Mouse (Mus musculus) forebrain, embryonic 13.5 days (tissue): Measurements from ENCODE around the gene Psmd13. TPM values are rescaled to one million over a fixed set of nuclear protein-coding genes. Genes with fewer than 3 reads are reported as not detected.

ENCODE experiments used
- ATAC-seq: fragments of 200-750 bp; cut with Nextera tagmentation; 2 replicates; pipeline ENCODE4 v1.8.0; 2017
- H3K27ac ChIP-seq: fragments of 300-500 bp; sonication (generic); 2 replicates; pipeline ENCODE4 v1.5.1; 2015; ENCODE audit warnings: inconsistent platforms, mild to moderate bottlenecking, moderate library complexity
- H3K27me3 ChIP-seq: fragments of 300-500 bp; sonication (generic); 2 replicates; pipeline ENCODE4 v1.6.1; 2015; ENCODE audit warnings: mild to moderate bottlenecking, inconsistent platforms
- H3K36me3 ChIP-seq: fragments of 300-500 bp; sonication (generic); 2 replicates; pipeline ENCODE4 v1.6.1; 2015; ENCODE audit warnings: mild to moderate bottlenecking, inconsistent platforms; ENCODE audit not compliant: poor library complexity, severe bottlenecking
- H3K4me1 ChIP-seq: fragments of 300-500 bp; sonication (generic); 2 replicates; pipeline ENCODE4 v1.6.1; 2015; ENCODE audit warnings: inconsistent platforms
- H3K4me2 ChIP-seq: fragments of 300-500 bp; sonication (generic); 2 replicates; pipeline ENCODE4 v1.6.1; 2015; ENCODE audit warnings: inconsistent platforms, mild to moderate bottlenecking, moderate library complexity
- H3K4me3 ChIP-seq: fragments of 300-500 bp; sonication (generic); 2 replicates; pipeline ENCODE4 v1.5.1; 2015; ENCODE audit warnings: mild to moderate bottlenecking, inconsistent platforms
- H3K9ac ChIP-seq: fragments of 300-500 bp; sonication (generic); 2 replicates; pipeline ENCODE4 v1.6.1; 2015; ENCODE audit warnings: mild to moderate bottlenecking, inconsistent platforms
- H3K9me3 ChIP-seq: fragments of 300-500 bp; sonication (generic); replicated peaks from 2 replicates; pipeline ENCODE4 v1.6.1; 2016; ENCODE audit warnings: inconsistent platforms
- WGBS: fragments of 180-500 bp; shearing (Covaris S2); methylation state at CpG from one replicate; pipeline ENCODE4 v1.1.7; 2015; 5-methylcytosine and 5-hydroxymethylcytosine counted together
- polyA plus RNA-seq: library from polyadenylated mRNA; unstranded; fragments of >200 nt; fragmentation: Nextera tagmentation; extraction: Ambion mirVana; gene quantifications from 2 replicates; pipeline ENCODE4 v1.2.1, GENCODE M21; 2015

Psmd13 gene
- 310 and 318 TPM in 2 replicates for polyA plus RNA-seq

DNA sequence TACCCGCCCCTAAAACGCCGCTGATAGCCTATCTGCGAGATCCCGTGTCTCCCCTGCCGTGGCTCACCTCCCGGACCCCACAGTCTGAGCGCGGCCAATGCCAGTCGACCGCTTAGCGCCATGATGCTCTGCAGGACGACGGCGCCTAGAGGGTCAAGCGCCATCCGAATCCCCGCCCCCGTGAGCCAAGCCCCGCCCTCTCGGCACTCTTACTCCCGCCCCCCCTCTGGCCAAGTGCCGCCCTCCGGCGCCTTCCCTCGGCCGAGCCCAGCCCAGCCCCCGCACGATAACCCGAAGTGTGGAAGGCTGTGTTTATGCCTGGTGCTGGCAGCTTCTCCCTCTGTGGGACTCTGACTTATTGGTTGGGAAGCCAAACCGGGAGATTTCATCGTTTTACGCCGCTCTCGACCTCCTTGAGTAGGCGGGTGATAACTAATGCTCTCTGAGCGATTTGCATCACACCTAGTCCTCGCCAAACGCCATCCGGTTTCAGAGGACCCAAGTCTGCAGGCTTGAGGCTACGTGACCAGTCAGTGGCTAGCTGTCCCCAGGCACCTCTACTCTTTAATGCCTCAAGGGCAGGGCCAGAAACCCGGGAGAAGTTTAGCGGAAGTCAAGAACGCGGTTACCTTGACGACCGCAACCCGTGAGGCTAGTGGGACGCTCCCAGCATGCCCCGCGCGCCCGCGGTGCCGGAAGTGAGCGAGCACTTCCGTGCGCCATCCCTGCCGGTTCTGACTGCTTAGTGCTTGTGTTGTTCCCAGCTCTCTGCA, at the start of gene Psmd13, which contains the start of gene Sirt3:
Psmd13 (plus strand) TSS at position 273 of the 773 bp plus-strand sequence.
Sirt3 (minus strand) TSS at position 614 of the 773 bp plus-strand sequence.
- Histone ChIP-seq H3K4me1 (peaks cover 22% of the 10 kb centered on the region), H3K27ac (peak within 1 kb of the TSS; percentile 83), H3K4me3 (peak within 1 kb of the TSS; percentile 82), H3K9ac (peak within 1 kb of the TSS; percentile 80), H3K9me3 (no peaks in the 10 kb centered on the region), H3K36me3 (peaks cover 31% of the 10 kb centered on the region), H3K4me2 (peak within 1 kb of the TSS; percentile 73), H3K27me3 (no peaks in the 10 kb centered on the region)
- under 1% methylated on average over 58 of the region's 59 CpGs for WGBS
- peak; percentile 97 for ATAC-seq

DNA sequence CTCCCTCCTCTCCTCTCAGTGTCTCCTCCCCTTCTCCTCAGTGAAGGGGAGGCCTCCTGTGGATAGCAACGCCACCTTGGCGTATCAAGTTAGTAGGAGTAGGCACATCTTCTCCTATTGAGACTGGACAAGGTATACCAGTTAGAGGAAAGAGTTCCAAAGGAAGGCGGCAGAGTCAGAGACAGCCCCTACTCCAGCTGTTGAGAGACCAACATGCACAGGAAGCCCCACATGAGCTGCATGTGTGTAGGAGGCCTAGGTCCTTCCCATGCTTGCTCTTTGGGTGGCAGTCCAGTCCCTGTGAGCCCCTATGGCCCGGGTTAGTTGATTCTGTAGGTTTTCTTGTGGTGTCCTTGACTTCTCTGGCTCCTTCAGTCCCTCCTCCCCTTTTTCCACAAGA, 48.4 kb upstream of the Psmd13 start:
- ATAC-seq: no peak

DNA sequence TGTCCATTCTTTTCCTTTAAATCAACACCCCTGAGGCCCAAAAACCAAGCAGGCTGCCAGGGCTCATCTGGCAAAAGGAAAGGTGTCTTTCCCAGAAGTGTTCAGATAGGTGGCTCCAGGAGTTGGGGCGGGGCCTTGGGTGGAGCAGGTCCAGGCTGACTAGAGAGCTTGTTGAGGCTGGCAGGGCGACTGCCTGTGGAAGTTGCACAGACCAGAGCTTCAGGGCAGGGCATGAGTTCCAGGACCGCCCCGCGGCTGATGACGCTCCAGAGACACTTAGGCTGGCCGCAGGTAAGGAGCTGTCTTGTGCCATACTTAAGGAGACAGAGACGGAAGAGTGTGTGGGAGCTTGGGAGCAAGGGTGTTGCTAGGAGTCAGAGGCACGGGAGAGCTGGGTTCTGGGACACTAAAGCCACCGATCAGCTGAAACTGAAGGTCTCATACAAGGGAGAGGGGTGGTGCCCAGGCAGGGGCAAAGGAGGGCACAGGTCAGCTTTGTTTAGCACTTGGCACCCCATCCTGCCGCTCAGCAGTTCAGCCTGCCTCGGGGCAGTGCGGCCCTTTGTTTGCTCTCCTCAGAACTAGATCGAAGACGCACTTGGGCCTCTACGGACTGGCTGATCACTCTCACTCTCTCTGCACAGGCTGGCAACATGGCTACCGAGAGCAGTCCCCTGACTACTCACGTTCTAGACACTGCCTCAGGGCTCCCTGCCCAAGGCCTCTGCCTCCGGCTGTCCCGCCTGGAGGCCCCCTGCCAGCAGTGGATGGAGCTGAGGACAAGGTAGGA, 46.6 kb upstream of the Psmd13 start, which contains the start of gene Urah:
Urah (plus strand) TSS at position 51 of the 790 bp plus-strand sequence.
- Histone ChIP-seq H3K27me3 (peaks cover 5% of the 10 kb centered on the region; the same call in 1 of the 2 replicates), H3K4me1 (no peaks in the 10 kb centered on the region), H3K4me2 (no peak within 1 kb of the TSS), H3K27ac (no peak within 1 kb of the TSS), H3K9ac (no peak within 1 kb of the TSS), H3K4me3 (no peak within 1 kb of the TSS), H3K9me3 (no peaks in the 10 kb centered on the region), H3K36me3 (no peaks in the 10 kb centered on the region)
- no peak for ATAC-seq
- WGBS: 50% methylated on average over 20 of the region's 20 CpGs

More for the DNA sequence above, 48.4 kb upstream of the Psmd13 start:
- no peak overlapping the region for H3K4me2 ChIP-seq
- 85% methylated on average over 4 of the region's 4 CpGs for WGBS
- H3K27ac ChIP-seq: no peak overlapping the region
- H3K9me3 ChIP-seq: no peaks in the 10 kb centered on the region
- no peak overlapping the region for H3K9ac ChIP-seq
- H3K4me1 ChIP-seq: no peaks in the 10 kb centered on the region
- H3K27me3 ChIP-seq: no peaks in the 10 kb centered on the region
- no peaks in the 10 kb centered on the region for H3K36me3 ChIP-seq
- no peak overlapping the region for H3K4me3 ChIP-seq

DNA sequence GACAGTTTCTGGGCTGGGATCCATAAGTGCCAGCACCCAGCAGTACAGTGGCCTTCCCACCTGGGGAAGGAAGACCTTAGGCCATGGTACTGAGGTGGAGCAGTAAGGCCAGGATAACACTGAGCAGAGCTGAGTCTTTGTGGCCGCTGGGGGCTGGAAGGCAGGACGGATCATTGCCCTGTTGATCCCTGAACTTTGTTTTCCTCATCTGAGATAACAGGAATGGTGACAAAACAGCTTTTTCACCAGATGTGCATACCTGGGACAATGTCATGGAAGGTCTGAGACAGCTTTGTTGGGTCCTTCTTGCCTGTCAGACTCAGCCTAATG, 46.0 kb upstream of the Psmd13 start:
- 78% methylated on average over 2 of the region's 2 CpGs for WGBS
- H3K4me2 ChIP-seq: no peak overlapping the region
- no peak overlapping the region for H3K4me3 ChIP-seq
- ATAC-seq: no peak
- H3K4me1 ChIP-seq: no peaks in the 10 kb centered on the region
- H3K9me3 ChIP-seq: no peaks in the 10 kb centered on the region
- H3K36me3 ChIP-seq: no peaks in the 10 kb centered on the region
- H3K9ac ChIP-seq: no peak overlapping the region
- H3K27ac ChIP-seq: no peak overlapping the region
- H3K27me3 ChIP-seq: peaks cover 8% of the 10 kb centered on the region; the same call in 1 of the 2 replicates

DNA sequence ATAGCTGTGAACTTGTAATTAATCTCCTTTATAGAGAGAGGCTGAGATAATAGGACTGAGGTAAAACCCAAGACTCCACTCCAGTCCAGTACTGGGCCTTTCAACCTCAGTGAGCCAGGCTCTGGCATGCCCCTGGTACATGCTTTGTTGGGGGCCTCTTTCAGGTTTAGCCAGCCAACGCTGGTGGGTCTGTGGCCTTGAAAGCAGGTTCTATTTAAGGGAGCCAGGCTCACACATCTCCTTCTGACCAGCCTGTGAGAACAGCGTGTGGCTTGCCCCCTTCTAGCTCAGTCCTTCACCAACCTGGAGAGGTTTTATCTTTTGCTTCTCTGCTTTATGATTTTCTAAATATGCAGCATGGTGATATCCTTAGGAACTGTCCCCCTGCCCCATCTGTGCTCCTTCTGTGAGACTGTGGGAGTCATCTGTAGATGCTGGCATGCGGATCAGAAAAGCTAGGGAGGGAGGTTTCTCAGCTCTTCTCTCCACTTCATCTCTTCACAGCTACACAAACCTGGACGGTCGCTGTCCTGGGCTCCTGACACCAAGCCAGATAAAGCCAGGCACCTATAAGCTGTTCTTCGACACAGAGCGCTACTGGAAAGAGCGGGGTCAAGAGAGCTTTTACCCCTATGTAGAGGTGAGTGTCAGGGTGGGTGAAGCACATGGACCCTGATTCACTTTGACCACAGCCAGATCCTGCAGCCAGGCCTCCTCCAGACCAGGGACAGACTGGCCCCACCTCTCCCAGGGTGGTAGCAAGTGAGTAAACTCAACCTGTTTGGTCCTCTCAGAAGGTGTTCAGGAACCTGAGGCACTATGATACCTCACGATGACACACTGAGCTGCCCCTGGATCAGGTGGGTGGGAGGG, 45.3 kb upstream of the Psmd13 start:
- H3K27ac ChIP-seq: no peak overlapping the region
- no peak overlapping the region for H3K4me2 ChIP-seq
- no peaks in the 10 kb centered on the region for H3K4me1 ChIP-seq
- H3K9ac ChIP-seq: no peak overlapping the region
- no peaks in the 10 kb centered on the region for H3K9me3 ChIP-seq
- no peak for ATAC-seq
- no peak overlapping the region for H3K4me3 ChIP-seq
- peaks cover 16% of the 10 kb centered on the region; the same call in 1 of the 2 replicates for H3K27me3 ChIP-seq
- no peaks in the 10 kb centered on the region for H3K36me3 ChIP-seq
- WGBS: 85% methylated on average over 9 of the region's 9 CpGs

DNA sequence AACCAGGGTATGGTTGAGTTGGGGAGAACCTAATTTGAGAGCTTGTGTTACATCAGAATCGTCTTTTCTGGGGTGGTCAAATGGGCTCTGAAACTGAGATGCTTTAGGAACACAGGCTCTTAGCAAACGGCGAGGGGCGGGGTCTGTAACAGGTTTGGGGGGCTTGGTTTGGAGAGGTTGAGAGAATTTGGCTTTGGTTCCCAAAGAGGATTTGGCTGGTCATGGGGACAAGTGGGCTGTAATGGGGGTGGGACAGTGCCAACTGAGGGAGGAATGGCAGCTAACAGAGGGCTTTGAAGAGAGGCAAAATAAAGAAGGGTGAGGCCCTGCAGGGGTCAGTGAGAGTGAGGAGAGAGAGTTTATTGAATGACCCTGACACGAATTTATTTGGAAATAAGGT, 42.2 kb upstream of the Psmd13 start:
- H3K4me3 ChIP-seq: no peak overlapping the region
- no peaks in the 10 kb centered on the region for H3K9me3 ChIP-seq
- H3K27me3 ChIP-seq: peaks cover 40% of the 10 kb centered on the region
- no peak overlapping the region for H3K4me2 ChIP-seq
- 65% methylated on average over 5 of the region's 5 CpGs for WGBS
- no peaks in the 10 kb centered on the region for H3K4me1 ChIP-seq
- no peak for ATAC-seq
- H3K36me3 ChIP-seq: no peaks in the 10 kb centered on the region
- H3K27ac ChIP-seq: no peak overlapping the region
- H3K9ac ChIP-seq: no peak overlapping the region

DNA sequence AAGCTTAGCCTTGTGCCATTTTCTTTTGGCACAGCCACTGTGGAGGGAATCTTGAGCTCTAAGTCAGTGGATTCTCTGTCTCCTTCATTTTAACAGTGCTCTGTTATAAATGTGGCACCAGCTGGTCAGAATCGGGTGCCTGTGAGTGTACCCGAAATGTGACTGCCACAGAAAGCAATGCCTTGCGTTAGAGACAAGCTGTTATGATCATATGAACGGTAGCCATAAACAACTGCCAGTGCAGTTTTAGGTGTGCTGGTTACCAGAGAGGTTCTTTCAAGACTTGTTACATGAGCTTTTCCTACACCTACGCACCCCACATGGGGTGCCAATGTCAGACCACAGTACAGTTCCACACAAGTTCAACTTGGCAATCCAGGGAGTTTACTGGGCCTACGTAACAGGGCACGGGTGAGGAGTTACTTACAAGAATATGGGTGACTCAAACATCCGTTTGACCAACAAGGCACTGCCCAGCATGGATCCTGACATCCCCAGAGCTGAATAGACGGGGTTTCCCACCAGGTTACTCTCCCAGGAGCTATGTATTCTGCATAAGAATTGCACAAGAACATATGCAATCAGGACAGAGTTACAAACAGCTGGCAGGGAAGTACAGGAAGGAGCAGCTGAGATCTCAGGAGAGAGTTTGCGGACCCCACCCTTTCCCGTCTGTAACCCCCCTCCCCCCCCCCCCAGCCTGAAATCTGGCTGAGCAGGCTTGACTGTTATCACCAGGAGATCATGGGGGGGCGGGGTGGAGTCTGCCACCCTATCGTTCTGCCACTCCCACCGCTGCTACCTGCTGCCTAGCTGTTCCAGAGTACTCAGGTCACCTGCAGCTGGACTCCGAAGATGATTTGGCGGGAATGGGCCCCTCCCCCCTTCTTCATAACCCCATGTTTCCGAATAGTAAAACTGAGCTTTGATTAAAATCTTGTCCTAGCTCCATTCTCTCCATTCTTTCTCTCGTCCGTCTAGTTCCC, 40.7 kb upstream of the Psmd13 start:
- ATAC-seq: no peak
- H3K4me3 ChIP-seq: no peak overlapping the region
- no peak overlapping the region for H3K4me2 ChIP-seq
- H3K9me3 ChIP-seq: no peaks in the 10 kb centered on the region
- no peaks in the 10 kb centered on the region; the same call in 1 of the 2 replicates for H3K4me1 ChIP-seq
- WGBS: 42% methylated on average over 19 of the region's 19 CpGs
- H3K27me3 ChIP-seq: peaks cover 44% of the 10 kb centered on the region
- no peak overlapping the region for H3K27ac ChIP-seq
- H3K9ac ChIP-seq: no peak overlapping the region
- no peaks in the 10 kb centered on the region for H3K36me3 ChIP-seq

DNA sequence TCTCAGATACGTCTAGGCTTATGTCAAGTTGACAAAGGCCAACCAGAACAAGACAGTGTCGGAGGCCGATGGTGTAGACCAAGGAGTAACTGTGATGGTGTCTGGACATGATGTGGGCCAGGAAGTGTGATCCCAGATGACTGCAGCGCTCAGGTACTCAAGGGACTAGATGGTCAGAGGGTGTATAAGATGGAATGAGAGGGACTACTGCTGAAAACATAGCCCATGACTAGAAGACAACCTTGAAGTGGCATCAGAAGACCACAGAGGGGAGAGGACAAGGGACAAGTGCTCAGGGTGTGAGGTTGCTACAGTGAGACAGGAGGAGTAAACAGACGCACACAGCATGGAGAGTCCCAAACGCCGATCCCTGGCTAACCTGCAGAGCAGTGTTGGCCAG, 38.0 kb upstream of the Psmd13 start:
- no peak for ATAC-seq
- 80% methylated on average over 7 of the region's 7 CpGs for WGBS

DNA sequence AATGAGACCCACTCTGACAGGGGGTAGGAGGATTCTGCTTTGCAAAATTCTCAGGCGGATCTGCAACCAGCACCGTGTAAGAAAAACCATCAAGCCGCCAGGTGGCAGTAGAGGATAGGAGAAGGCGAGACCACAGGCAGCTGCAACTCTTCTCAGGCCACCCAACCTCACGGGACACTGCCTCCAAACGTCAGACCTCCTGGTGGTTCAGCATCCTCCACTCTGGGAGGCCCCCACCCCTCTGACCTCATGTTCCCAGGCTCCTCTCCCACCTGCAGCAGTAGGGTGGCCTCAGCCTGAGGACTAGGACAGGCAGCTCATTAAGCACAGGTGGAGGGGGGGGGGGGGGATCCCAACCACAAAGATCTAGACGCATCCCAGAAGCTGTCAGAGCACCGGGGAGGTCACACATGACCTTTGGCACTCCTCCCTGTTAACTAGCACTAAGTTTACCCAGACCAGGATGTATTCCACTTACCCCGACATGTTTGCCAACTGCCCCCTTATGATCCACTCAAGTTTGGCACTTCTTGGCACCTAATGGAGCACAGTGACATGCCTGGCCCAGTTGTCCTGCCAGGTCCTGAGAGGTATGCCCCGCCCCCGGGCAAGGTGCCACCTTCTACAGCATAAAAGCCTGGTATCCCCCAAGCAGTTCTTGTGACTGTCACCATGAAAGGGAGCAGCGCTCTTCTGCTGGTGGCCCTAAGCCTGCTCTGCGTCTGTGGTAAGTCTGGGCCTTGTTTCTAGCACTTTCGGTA, 36.7 kb upstream of the Psmd13 start, which contains the start of gene Scgb1c1:
Scgb1c1 (plus strand) TSS at position 643 of the 761 bp plus-strand sequence.
- WGBS: 26% methylated on average over 14 of the region's 14 CpGs
- H3K4me1 ChIP-seq: peaks cover 4% of the 10 kb centered on the region; the same call in 1 of the 2 replicates

More for the DNA sequence above, 38.0 kb upstream of the Psmd13 start:
- H3K36me3 ChIP-seq: no peaks in the 10 kb centered on the region
- H3K27ac ChIP-seq: no peak overlapping the region
- no peak overlapping the region for H3K4me3 ChIP-seq
- no peak overlapping the region for H3K9ac ChIP-seq
- peaks cover 45% of the 10 kb centered on the region for H3K27me3 ChIP-seq
- no peak overlapping the region for H3K4me2 ChIP-seq
- peaks cover 4% of the 10 kb centered on the region; the same call in 1 of the 2 replicates for H3K4me1 ChIP-seq
- no peaks in the 10 kb centered on the region for H3K9me3 ChIP-seq

DNA sequence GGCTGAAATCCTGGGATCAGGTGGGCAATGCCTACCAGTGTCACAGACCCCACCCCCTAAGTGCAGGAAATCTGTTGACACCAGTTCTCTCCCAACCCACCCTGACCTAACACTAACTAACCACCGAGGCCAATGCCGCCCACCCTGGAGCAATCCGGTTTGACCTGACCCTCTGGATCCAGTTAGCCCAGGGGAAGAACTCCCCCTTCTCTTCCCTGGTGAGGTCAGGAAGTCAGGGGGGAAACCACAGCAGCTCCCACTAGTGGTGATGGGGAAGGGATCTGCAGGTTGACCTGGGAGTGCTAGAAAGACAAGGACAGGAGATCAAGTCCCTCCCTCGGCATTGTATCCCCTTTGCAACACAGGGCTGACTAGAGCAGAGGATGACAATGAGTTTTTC, 36.1 kb upstream of the Psmd13 start:
- Histone ChIP-seq H3K4me1 (peaks cover 4% of the 10 kb centered on the region; the same call in 1 of the 2 replicates), H3K9ac (no peak overlapping the region), H3K4me2 (no peak overlapping the region), H3K27me3 (peaks cover 37% of the 10 kb centered on the region), H3K27ac (no peak overlapping the region), H3K9me3 (no peaks in the 10 kb centered on the region), H3K4me3 (no peak overlapping the region), H3K36me3 (no peaks in the 10 kb centered on the region)
- ATAC-seq: no peak
- 76% methylated on average over 4 of the region's 4 CpGs for WGBS

More for the DNA sequence above, 36.7 kb upstream of the Psmd13 start, which contains the start of gene Scgb1c1:
- no peaks in the 10 kb centered on the region for H3K36me3 ChIP-seq
- peak; percentile 91 for ATAC-seq
- no peak within 1 kb of the TSS for H3K4me2 ChIP-seq
- H3K9ac ChIP-seq: no peak within 1 kb of the TSS
- H3K27ac ChIP-seq: no peak within 1 kb of the TSS
- no peaks in the 10 kb centered on the region for H3K9me3 ChIP-seq
- H3K4me3 ChIP-seq: no peak within 1 kb of the TSS
- peaks cover 41% of the 10 kb centered on the region for H3K27me3 ChIP-seq
